Mouse (Mus musculus) ES-CJ7 (cell line): ENCODE data around the gene Tedc1.
"Not testable (repeated sequence)": the region's sequence is repeated elsewhere in the genome, so short reads cannot be mapped to it uniquely, and the experiment has no call there.

Experiments used
- DNase-seq: peaks from one replicate; pipeline ENCODE4 v3.0.0; 2011; ENCODE audit warnings: low read depth, low spot score

The Tedc1 gene

GRCm38 (mm10) chr12:113199132-113199531, 42.9 kb downstream of the Tedc1 start:
- not testable (repeated sequence) for DNase-seq

- no peak for DNase-seq
Observed at GRCm38 (mm10) chr12:113201301-113201700, 45.1 kb downstream of the Tedc1 start.

GRCm38 (mm10) chr12:113202008-113202407, 45.8 kb downstream of the Tedc1 start:
- no peak for DNase-seq

- no peak for DNase-seq
Observed at GRCm38 (mm10) chr12:113203522-113203921, 47.3 kb downstream of the Tedc1 start.

GRCm38 (mm10) chr12:113205251-113205942, 49.2 kb downstream of the Tedc1 start:
- no peak for DNase-seq

- DNase-seq, result no peak
Observed at GRCm38 (mm10) chr12:113207737-113208136, 51.5 kb downstream of the Tedc1 start.

GRCm38 (mm10) chr12:113210586-113211378, 54.6 kb downstream of the Tedc1 start:
- DNase-seq, result no peak

- DNase-seq, result no peak
Observed at GRCm38 (mm10) chr12:113211772-113212171, 55.6 kb downstream of the Tedc1 start.

GRCm38 (mm10) chr12:113212326-113212924, 56.2 kb downstream of the Tedc1 start:
- no peak for DNase-seq

- DNase-seq, result no peak
Observed at GRCm38 (mm10) chr12:113213226-113213625, 57.0 kb downstream of the Tedc1 start.

GRCm38 (mm10) chr12:113214072-113214808, 58.0 kb downstream of the Tedc1 start:
- DNase-seq, result no peak

GRCm38 (mm10) chr12:113214972-113215666, 58.9 kb downstream of the Tedc1 start:
- no peak for DNase-seq
